Mouse (Mus musculus) heart, postnatal 14 days (tissue): ENCODE data around the gene Icmt. TPM values are rescaled to one million over a fixed set of nuclear protein-coding genes. Genes with fewer than 3 reads are reported as not detected.

Source experiments
- DNase-seq, 2 experiments: peaks; one replicate each; pipeline ENCODE4 v3.0.0; 2021 to 2022
- intact Hi-C: fragments of 180-260 bp; cut with DNase I; formaldehyde crosslinking; loops from one replicate; pipeline ENCODE4 v1.15.1; 2025
- total RNA-seq, 2 experiments: library from RNA; stranded (reverse); gene quantifications; 2 replicates each; pipeline ENCODE4 v1.2.3; 2021

Gene Icmt
- total RNA-seq, 2 experiments from 2014 or later = 25.9 to 27.2 TPM

DNA sequence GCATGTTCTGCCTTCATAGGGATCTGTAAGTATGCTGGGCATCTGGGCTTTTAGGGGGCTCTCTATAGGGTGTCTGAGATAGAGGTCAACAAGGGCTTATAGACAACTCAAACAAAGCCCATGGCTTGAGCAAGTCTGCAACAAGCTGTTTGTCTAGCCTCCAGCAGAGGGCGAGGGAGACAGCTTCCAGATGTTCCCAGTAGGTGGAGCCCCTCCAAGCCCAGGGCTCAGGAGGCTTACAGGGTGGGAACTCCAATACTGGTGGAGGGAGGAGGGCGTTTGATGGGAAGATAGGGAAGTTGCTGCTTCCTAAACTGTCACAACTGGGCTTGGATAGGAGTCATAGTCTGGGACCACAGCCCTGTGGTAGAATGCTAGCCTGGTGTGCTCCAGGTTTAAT lies 35.9 kb downstream of the Icmt start:
- intact Hi-C loops = loop anchor here (2.0 to 5.0 kb wide), 2 partner anchors 102 to 159 kb away; no protein-coding TSS in a partner anchor
- peak; percentile 72 to 82 for DNase-seq

DNA sequence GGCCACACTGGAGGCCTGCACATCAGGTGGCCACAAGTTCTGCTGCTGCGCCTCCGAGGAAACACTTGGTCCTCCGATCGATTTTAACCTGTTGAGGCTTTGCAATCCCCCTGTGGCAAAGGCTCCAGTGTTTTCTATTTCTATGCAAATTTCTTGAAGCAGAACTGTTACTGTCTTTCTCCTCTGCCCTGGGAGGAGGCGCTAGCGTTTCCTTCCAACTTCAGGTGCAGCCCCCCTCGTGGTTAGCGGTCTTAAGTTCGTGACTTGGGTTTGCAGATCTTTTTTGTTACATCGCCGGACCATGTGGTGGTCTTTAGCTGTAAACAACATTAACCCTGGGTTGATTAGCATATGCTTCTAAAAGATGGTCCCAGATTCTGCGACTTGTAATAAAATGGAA lies 36.6 kb downstream of the Icmt start:
- DNase-seq = no peak
- intact Hi-C loops = loop anchor here (2.0 to 5.0 kb wide), 2 partner anchors 101 to 159 kb away; no protein-coding TSS in a partner anchor

DNA sequence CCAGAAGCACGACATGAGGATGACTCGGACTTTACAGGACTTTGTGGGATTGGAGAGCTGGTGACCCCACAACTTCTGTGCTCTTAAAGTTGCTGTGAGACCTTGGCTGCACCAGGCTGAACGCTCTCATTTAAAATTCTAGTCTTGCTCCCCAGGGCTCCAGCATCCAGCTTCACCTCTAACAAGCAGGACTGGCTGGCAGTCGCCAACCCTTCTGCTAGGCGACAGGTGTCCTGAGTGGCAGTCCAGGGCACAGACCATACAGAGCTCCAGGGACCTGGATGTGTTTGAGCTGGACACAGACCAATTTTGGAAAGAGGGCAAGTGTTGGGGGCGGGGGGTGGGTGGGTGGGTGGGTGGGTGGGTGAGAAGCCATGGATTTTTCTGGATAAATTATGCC lies 40.7 kb downstream of the Icmt start:
- intact Hi-C loops = no loop called here
- no peak for DNase-seq

- DNase-seq = no peak
- intact Hi-C loops = no loop called here
Measured at GRCm38 (mm10) chr4:152338419-152339292, 41.6 kb downstream of the Icmt start, which contains the start of gene Chd5. Gene Chd5 (plus strand): TSS chr4:152338651.

- intact Hi-C loops = no loop called here
- DNase-seq = no peak
Measured at GRCm38 (mm10) chr4:152339293-152339790, 42.3 kb downstream of the Icmt start.

- intact Hi-C loops = loop anchor here (5.0 kb wide), 1 partner anchor 147 kb away; no protein-coding TSS in a partner anchor
- DNase-seq = no peak
Measured at GRCm38 (mm10) chr4:152340584-152341284, 43.7 kb downstream of the Icmt start.

- peak in 1 of 2 experiments; percentile 41 for DNase-seq
- intact Hi-C loops = loop anchor here (5.0 kb wide), 1 partner anchor 144 kb away; no protein-coding TSS in a partner anchor
Measured at GRCm38 (mm10) chr4:152343296-152343695, 46.3 kb downstream of the Icmt start.

GRCm38 (mm10) chr4:152344651-152345050 lies 47.6 kb downstream of the Icmt start:
- intact Hi-C loops = loop anchor here (5.0 kb wide), 1 partner anchor 143 kb away; no protein-coding TSS in a partner anchor
- DNase-seq = no peak

DNA sequence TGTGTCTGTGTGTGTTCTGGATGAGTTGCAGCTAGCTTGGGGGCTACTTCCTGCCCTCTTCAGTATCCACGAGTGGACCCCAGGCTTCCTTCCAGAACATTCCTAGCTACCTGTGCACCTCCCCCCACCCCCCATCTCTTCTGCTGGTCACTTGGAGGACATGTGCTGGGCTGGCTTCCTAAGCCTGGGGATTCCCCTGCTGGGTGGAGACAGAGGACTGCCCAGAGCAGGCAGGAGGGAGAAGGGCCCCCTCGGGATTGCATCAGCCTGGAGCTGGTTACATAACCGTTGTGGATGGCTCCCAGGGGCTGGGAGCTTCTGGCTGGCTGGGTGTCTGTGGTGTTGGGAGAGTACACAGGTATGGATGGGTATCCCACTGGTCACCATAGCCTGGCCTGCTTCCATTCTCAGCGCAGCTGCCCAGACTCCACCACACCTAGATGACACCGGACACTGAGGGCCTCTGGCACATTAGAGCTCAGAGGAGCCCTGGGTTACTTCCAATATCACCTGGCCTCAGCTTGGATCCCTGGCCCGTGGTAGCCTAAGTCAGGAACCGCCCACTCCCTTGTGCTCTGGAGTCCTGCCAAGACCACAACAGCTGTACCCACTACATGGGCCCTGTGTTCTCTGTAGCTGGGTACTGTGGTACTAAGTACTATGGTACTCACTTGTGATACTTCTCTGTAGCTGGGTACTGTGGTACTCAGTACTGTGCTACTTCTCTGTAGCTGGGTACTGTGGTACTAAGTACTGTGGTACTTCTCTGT lies 48.3 kb downstream of the Icmt start:
- DNase-seq = peak; percentile 50 to 57
- intact Hi-C loops = no loop called here

DNA sequence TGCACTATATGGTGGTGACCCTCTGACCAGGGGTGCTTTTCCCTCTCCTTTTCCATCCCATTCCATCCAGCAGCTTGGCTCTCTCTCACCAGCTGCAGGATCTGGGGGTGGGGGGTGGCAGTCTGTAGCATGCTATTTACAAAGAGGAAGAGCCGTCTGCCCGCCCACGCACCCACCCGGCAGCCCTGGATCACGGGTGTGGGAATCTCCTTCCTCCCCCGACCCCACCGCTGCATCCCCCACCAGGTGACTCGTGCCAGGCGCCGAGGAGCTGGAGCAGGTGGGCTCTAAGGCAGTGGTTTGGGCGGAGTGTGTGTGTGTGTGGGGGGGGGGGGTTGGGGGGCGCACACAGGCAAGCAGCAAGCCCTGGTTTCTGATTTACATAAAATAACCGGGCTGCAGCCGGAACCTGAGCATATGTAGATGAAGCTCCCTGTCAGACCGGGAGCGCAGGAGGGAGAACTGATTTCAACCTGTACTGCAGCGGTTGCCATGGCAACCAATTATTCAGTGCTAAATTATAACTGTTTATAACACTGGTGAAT lies 52.9 kb downstream of the Icmt start:
- intact Hi-C loops = no loop called here
- no peak for DNase-seq

- intact Hi-C loops = no loop called here
- no peak for DNase-seq
Measured at GRCm38 (mm10) chr4:152350722-152351421, 53.8 kb downstream of the Icmt start.

- DNase-seq = no peak
- intact Hi-C loops = no loop called here
Measured at GRCm38 (mm10) chr4:152351422-152352305, 54.6 kb downstream of the Icmt start.

GRCm38 (mm10) chr4:152353886-152354637 lies 57.0 kb downstream of the Icmt start:
- intact Hi-C loops = no loop called here
- DNase-seq = no peak

- DNase-seq = no peak
Measured at GRCm38 (mm10) chr4:152355672-152356071, 58.6 kb downstream of the Icmt start.

More at GRCm38 (mm10) chr4:152355672-152356071, 58.6 kb downstream of the Icmt start:
- intact Hi-C loops = no loop called here
